Mouse (Mus musculus) bone marrow macrophage, adult 2 months (primary cell): ENCODE results near the gene Tmem95.

Experiments used
- CTCF ChIP-seq: IDR thresholded peaks from 2 replicates; pipeline ENCODE4 v1.5.1; 2012; ENCODE audit warnings: low read depth, mild to moderate bottlenecking, low read length, moderate library complexity
- POLR2A ChIP-seq: IDR thresholded peaks from 2 replicates; pipeline ENCODE4 v1.6.1; 2012; ENCODE audit warnings: mild to moderate bottlenecking, low read depth, low read length, borderline replicate concordance

DNA sequence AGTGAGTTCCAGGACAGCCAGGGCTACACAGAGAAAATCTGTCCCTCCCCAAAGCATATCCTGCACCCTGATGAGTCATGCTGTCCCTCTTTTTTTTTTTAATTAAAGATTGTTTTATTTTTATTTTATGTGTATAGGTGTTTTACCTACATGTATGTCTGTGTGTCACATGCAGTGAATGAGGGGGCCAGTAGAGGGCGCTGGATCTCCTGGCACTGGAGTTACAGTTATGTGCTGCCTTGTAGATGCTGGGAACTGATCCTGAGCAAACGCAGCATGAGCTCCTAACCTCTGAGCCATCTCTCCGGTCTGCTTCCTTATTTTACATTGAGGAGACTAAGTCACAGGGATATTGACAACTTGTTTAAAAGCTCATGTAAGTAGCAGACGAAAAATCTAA, 5.2 kb upstream of the Tmem95 start:
- TF ChIP-seq CTCF (peak; percentile 36), POLR2A (no peak)
